ENCODE assay signal across 9 mouse cellular contexts in genomic region chr1:132765887-132766651, GRCm38 (mm10). TPM values are rescaled to one million over a fixed set of nuclear protein-coding genes. Genes with fewer than 3 reads are reported as not detected.
DNase-seq lines count a peak whose midpoint lies in the region; ATAC-seq lines count a peak whose summit lies in the region.
"Had no signal": no experiment of that assay in that cellular context is flagged by ENCODE, and none has a peak within 500 bp of the region (broad histone marks: within the 10 kb centered on the region; RNA-seq: fewer than 3 reads in every experiment).

No protein-coding gene starts in this region.

- peaks cover 10% of the 10 kb centered on the region for H3K4me1 ChIP-seq in kidney, embryonic 15.5 days
- H3K4me1 ChIP-seq in embryonic facial prominence, embryonic 10.5 days = peaks cover 17% of the 10 kb centered on the region
- H3K4me1 ChIP-seq in intestine, embryonic 15.5 days (replicated peaks) = peaks cover 15% of the 10 kb centered on the region
- H3K4me1 ChIP-seq in neural tube, embryonic 11.5 days (ENCODE audit: control insufficient read depth, insufficient read depth, low read length) = peaks cover 6% of the 10 kb centered on the region; the same call in 1 of the 2 replicates
- no peaks in the 10 kb centered on the region for H3K4me1 ChIP-seq in liver, embryonic 12.5 days

- peak overlapping the region; percentile 44 for H3K4me2 ChIP-seq in kidney, embryonic 15.5 days
- peak overlapping the region; percentile 34 for H3K4me2 ChIP-seq in intestine, embryonic 15.5 days (replicated peaks)
- peak overlapping the region; percentile 42 for H3K4me2 ChIP-seq in neural tube, embryonic 11.5 days (ENCODE audit: low read depth)
- no peak overlapping the region for H3K4me2 ChIP-seq in liver, embryonic 12.5 days

- no peaks in the 10 kb centered on the region for H3K9me3 ChIP-seq in kidney, embryonic 15.5 days (replicated peaks)
- no peaks in the 10 kb centered on the region for H3K9me3 ChIP-seq in embryonic facial prominence, embryonic 10.5 days
- no peaks in the 10 kb centered on the region for H3K9me3 ChIP-seq in intestine, embryonic 15.5 days
- H3K9me3 ChIP-seq in neural tube, embryonic 11.5 days (ENCODE audit: control insufficient read depth, low read length) = no peaks in the 10 kb centered on the region
- H3K9me3 ChIP-seq in liver, embryonic 12.5 days (replicated peaks) = no peaks in the 10 kb centered on the region
- H3K9me3 ChIP-seq: megakaryocyte, embryonic 14.5 days had no signal

- 0 out of 2 replicates have a peak overlapping the region, but pooled peaks have one; percentile 4 for H3K4me3 ChIP-seq in kidney, embryonic 15.5 days (replicated peaks)
- H3K4me3 ChIP-seq in embryonic facial prominence, embryonic 10.5 days = peak overlapping the region; percentile 31; the same call in 1 of the 2 replicates
- H3K4me3 ChIP-seq in intestine, embryonic 15.5 days (replicated peaks) = no peak overlapping the region
- H3K4me3 ChIP-seq in neural tube, embryonic 11.5 days (ENCODE audit: low read depth, low read length) = 0 out of 2 replicates have a peak overlapping the region, but pooled peaks have one; percentile 10
- H3K4me3 ChIP-seq in liver, embryonic 12.5 days = no peak overlapping the region
- H3K4me3 ChIP-seq: megakaryocyte, embryonic 14.5 days had no signal

- no peaks in the 10 kb centered on the region for H3K36me3 ChIP-seq in kidney, embryonic 15.5 days
- H3K36me3 ChIP-seq in embryonic facial prominence, embryonic 10.5 days (replicated peaks) = no peaks in the 10 kb centered on the region
- no peaks in the 10 kb centered on the region for H3K36me3 ChIP-seq in intestine, embryonic 15.5 days
- H3K36me3 ChIP-seq in neural tube, embryonic 11.5 days (ENCODE audit: control insufficient read depth, insufficient read depth, low read length) = no peaks in the 10 kb centered on the region
- no peaks in the 10 kb centered on the region for H3K36me3 ChIP-seq in liver, embryonic 12.5 days

- peaks cover 11% of the 10 kb centered on the region for H3K27me3 ChIP-seq in kidney, embryonic 15.5 days
- peaks cover 7% of the 10 kb centered on the region for H3K27me3 ChIP-seq in embryonic facial prominence, embryonic 10.5 days (replicated peaks; ENCODE audit: low read depth, poor library complexity, severe bottlenecking)
- H3K27me3 ChIP-seq in intestine, embryonic 15.5 days (replicated peaks) = 0 out of 2 replicates have a peak, but pooled peaks cover 6% of the 10 kb centered on the region
- no peaks in the 10 kb centered on the region for H3K27me3 ChIP-seq in neural tube, embryonic 11.5 days (ENCODE audit: control insufficient read depth, insufficient read depth, low read length)
- 0 out of 2 replicates have a peak, but pooled peaks cover 5% of the 10 kb centered on the region for H3K27me3 ChIP-seq in liver, embryonic 12.5 days (replicated peaks)

- DNase-seq in kidney, postnatal 14 days = no peak
- peak; percentile 30 for DNase-seq in embryonic facial prominence, embryonic 10.5 days (ENCODE audit: low spot score)
- peak; percentile 73 for DNase-seq in neural tube, embryonic 11.5 days (ENCODE audit: low spot score)
- no peak for DNase-seq in spleen, postnatal 10 days (ENCODE audit: low spot score in 2 of 2)

- no peak overlapping the region for H3K27ac ChIP-seq in kidney, embryonic 15.5 days
- H3K27ac ChIP-seq in embryonic facial prominence, embryonic 10.5 days (replicated peaks) = no peak overlapping the region
- H3K27ac ChIP-seq in intestine, embryonic 15.5 days = no peak overlapping the region
- H3K27ac ChIP-seq in neural tube, embryonic 11.5 days (ENCODE audit: low read depth, low read length) = peak overlapping the region; percentile 72
- no peak overlapping the region for H3K27ac ChIP-seq in liver, embryonic 12.5 days

- H3K9ac ChIP-seq in kidney, embryonic 15.5 days = no peak overlapping the region
- H3K9ac ChIP-seq in intestine, embryonic 15.5 days = no peak overlapping the region
- H3K9ac ChIP-seq in neural tube, embryonic 11.5 days (ENCODE audit: low read length) = 0 out of 2 replicates have a peak overlapping the region, but pooled peaks have one; percentile 26
- no peak overlapping the region for H3K9ac ChIP-seq in liver, embryonic 12.5 days

- WGBS in kidney, embryonic 15.5 days = 24% methylated on average over 16 of the region's 16 CpGs
- WGBS in embryonic facial prominence, embryonic 10.5 days = 53% methylated on average over 16 of the region's 16 CpGs
- WGBS in intestine, embryonic 15.5 days = 18% methylated on average over 16 of the region's 16 CpGs
- WGBS in neural tube, embryonic 11.5 days = 29% methylated on average over 16 of the region's 16 CpGs
- WGBS in liver, embryonic 12.5 days (ENCODE audit: insufficient replicate concordance) = 43% methylated on average over 16 of the region's 16 CpGs

- ATAC-seq in kidney, embryonic 15.5 days (replicated peaks; ENCODE audit: low FRiP score) = no peak
- ATAC-seq in intestine, embryonic 15.5 days = no peak
- ATAC-seq in neural tube, embryonic 11.5 days (ENCODE audit: insufficient read depth, low FRiP score, low TSS enrichment) = peak; percentile 71
- ATAC-seq in activated CD4-positive, CD25-positive, alpha-beta regulatory T cell, adult 4 months = no peak
- no peak for ATAC-seq in liver, embryonic 12.5 days

RNA-seq across cellular contexts. Expression of gene Nfasc, which starts 24.5 kb away (rescaled TPM):
- polyA plus RNA-seq in kidney, embryonic 15.5 days (2015; fragmentation: Nextera tagmentation; extraction: Ambion mirVana) = 0.55 and 1.4 TPM in 2 replicates
- 5.2 and 6.4 TPM in 2 replicates for polyA plus RNA-seq in embryonic facial prominence, embryonic 10.5 days (2016; fragmentation: Nextera tagmentation; extraction: Ambion mirVana)
- 2.9 and 4.3 TPM in 2 replicates for polyA plus RNA-seq in intestine, embryonic 15.5 days (2015; fragmentation: Nextera tagmentation; extraction: Ambion mirVana)
- 25.5 and 28.9 TPM in 2 replicates for polyA plus RNA-seq in neural tube, embryonic 11.5 days (2014; fragmentation: Nextera tagmentation; extraction: Ambion mirVana)
- not detected for polyA plus RNA-seq in activated CD4-positive, CD25-positive, alpha-beta regulatory T cell, adult 4 months (2017; shearing (Covaris generic))
- polyA plus RNA-seq in liver, embryonic 12.5 days (2016; fragmentation: Nextera tagmentation; extraction: Ambion mirVana) = 0.12 and 0.26 TPM in 2 replicates

Comparison
In these comparisons a context has a peak if more than half of its experiments do, and no peak if none do; other contexts are left out.
1. H3K4me3 ChIP-seq: peak in kidney, embryonic 15.5 days (single experiment), embryonic facial prominence, embryonic 10.5 days (single experiment) and neural tube, embryonic 11.5 days (single experiment); none in intestine, embryonic 15.5 days (single experiment) and liver, embryonic 12.5 days (single experiment).
2. DNase-seq: peak in embryonic facial prominence, embryonic 10.5 days (single experiment) and neural tube, embryonic 11.5 days (single experiment); none in kidney, postnatal 14 days (single experiment) and spleen, postnatal 10 days (0 of 2).